Mouse (Mus musculus): Measurements from ENCODE around the gene Efna4.

GRCm38 (mm10) chr3:89361675-89362074 lies 23.8 kb upstream of the Efna4 start, which contains the start of gene Dcst2:
- no peak for TF ChIP-seq POLR2A (IDR thresholded peaks at IDR 0.05; ENCODE audit: insufficient read depth, low read depth, low read length)
- TF ChIP-seq CTCF (IDR thresholded peaks at IDR 0.05): no peak
